Mouse (Mus musculus) CH12.LX (cell line): ENCODE measurements around the gene Plcl2. TPM values are rescaled to one million over a fixed set of nuclear protein-coding genes. Genes with fewer than 3 reads are reported as not detected.
A peak's percentile ranks its signal among the peaks of the same experiment; 100 is the strongest.

Source experiments
- DNase-seq: peaks from one replicate; pipeline ENCODE4 v3.0.0-alpha.2; 2013; ENCODE audit errors: extremely low read depth
- H3K27ac ChIP-seq: 2 replicates; pipeline ENCODE4 v1.5.1; 2012; ENCODE audit warnings: low read depth, mild to moderate bottlenecking, control low read depth, moderate library complexity; ENCODE audit not compliant: insufficient read depth
- H3K27me3 ChIP-seq: replicated peaks from 2 replicates; pipeline ENCODE3; 2012; ENCODE audit warnings: inconsistent platforms
- H3K36me3 ChIP-seq, 2 experiments: replicated peaks in 1 of 2; 2 replicates each; pipeline versions ENCODE3 to v1.6.1; 2012; ENCODE audit warnings: inconsistent platforms in 1 of 2, low read length in 1 of 2, mild to moderate bottlenecking in 1 of 2, mixed read lengths in 1 of 2, moderate library complexity in 1 of 2; ENCODE audit not compliant: control insufficient read depth in 1 of 2, insufficient read depth in 1 of 2
- H3K4me1 ChIP-seq, 2 experiments: 2 replicates each; pipeline ENCODE4 v1.6.1; 2012; ENCODE audit warnings: inconsistent platforms in 1 of 2, moderate library complexity in 1 of 2; ENCODE audit not compliant: insufficient read depth in 2 of 2, control insufficient read depth in 1 of 2
- H3K4me2 ChIP-seq: 2 replicates; pipeline ENCODE4 v1.6.1; 2012; ENCODE audit warnings: low read depth, mild to moderate bottlenecking, control low read depth; ENCODE audit not compliant: poor library complexity, insufficient read depth, severe bottlenecking
- H3K4me3 ChIP-seq, 3 experiments: fragments of 150-350 bp in 1 of 3; sonication (generic) in 1 of 3; replicated peaks in 1 of 3; 2 replicates each; pipeline versions ENCODE3 to v1.5.1; 2011 to 2012; ENCODE audit warnings: low read depth in 2 of 3, low read length in 2 of 3, mild to moderate bottlenecking in 2 of 3, moderate library complexity in 2 of 3, control low read depth in 1 of 3, improper control_type of control experiment in 1 of 3, inconsistent platforms in 1 of 3, mixed read lengths in 1 of 3; ENCODE audit not compliant: poor library complexity in 1 of 3
- H3K79me2 ChIP-seq: replicated peaks from 2 replicates; pipeline ENCODE4 v1.6.1; 2012; ENCODE audit warnings: mild to moderate bottlenecking, moderate library complexity; ENCODE audit not compliant: control insufficient read depth, poor library complexity, insufficient read depth, severe bottlenecking; ENCODE audit errors: extremely low read depth
- H3K9ac ChIP-seq: 2 replicates; pipeline ENCODE4 v1.6.1; 2012; ENCODE audit warnings: low read depth, mild to moderate bottlenecking, control low read depth, moderate library complexity; ENCODE audit not compliant: insufficient read depth
- H3K9me3 ChIP-seq: replicated peaks from 2 replicates; pipeline ENCODE3; 2012; ENCODE audit warnings: low read length, inconsistent platforms, mixed read lengths
- BHLHE40 ChIP-seq: IDR thresholded peaks from 2 replicates; pipeline ENCODE4 v1.6.1; 2011; ENCODE audit warnings: mild to moderate bottlenecking, low read depth, low read length, improper control_type of control experiment
- CHD1 ChIP-seq: IDR thresholded peaks from 2 replicates; pipeline ENCODE4 v1.6.1; 2012; ENCODE audit warnings: low read depth, low read length, improper control_type of control experiment, inconsistent platforms
- CHD2 ChIP-seq: IDR thresholded peaks from 2 replicates; pipeline ENCODE4 v1.6.1; 2011; ENCODE audit warnings: low read length, improper control_type of control experiment
- CTCF ChIP-seq, 2 experiments: IDR thresholded peaks in 1 of 2; conservative IDR thresholded peaks in 1 of 2; 2 replicates each; pipeline ENCODE4 v1.5.1; 2011 to 2012; ENCODE audit warnings: low read depth in 2 of 2, low read length in 2 of 2, improper control_type of control experiment in 1 of 2, inconsistent platforms in 1 of 2, mild to moderate bottlenecking in 1 of 2, moderate library complexity in 1 of 2
- ELF1 ChIP-seq: IDR thresholded peaks from 2 replicates; pipeline ENCODE4 v1.6.1; 2014; ENCODE audit warnings: low read depth, mild to moderate bottlenecking, inconsistent platforms, low read length, improper control_type of control experiment
- EP300 ChIP-seq: IDR thresholded peaks from 2 replicates; pipeline ENCODE4 v1.6.1; 2011; ENCODE audit warnings: low read length, improper control_type of control experiment
- IRF4 ChIP-seq: IDR thresholded peaks from 2 replicates; pipeline ENCODE4 v1.6.1; 2014; ENCODE audit warnings: low read depth, mild to moderate bottlenecking, inconsistent platforms, low read length, improper control_type of control experiment
- JUN ChIP-seq: IDR thresholded peaks from 2 replicates; pipeline ENCODE4 v1.6.1; 2011; ENCODE audit warnings: low read depth, mild to moderate bottlenecking, low read length, improper control_type of control experiment, moderate library complexity; ENCODE audit not compliant: insufficient read depth
- JUND ChIP-seq: conservative IDR thresholded peaks from 2 replicates; pipeline ENCODE4 v1.6.1; 2011; ENCODE audit warnings: low read depth, low read length, improper control_type of control experiment
- KAT2A ChIP-seq: IDR thresholded peaks from 2 replicates; pipeline ENCODE4 v1.6.1; 2012; ENCODE audit warnings: low read length, improper control_type of control experiment, inconsistent platforms; ENCODE audit not compliant: insufficient replicate concordance
- MAFK ChIP-seq: IDR thresholded peaks from 2 replicates; pipeline ENCODE4 v1.6.1; 2011; ENCODE audit warnings: low read length, improper control_type of control experiment; ENCODE audit not compliant: insufficient replicate concordance
- MAX ChIP-seq: IDR thresholded peaks from 2 replicates; pipeline ENCODE4 v1.6.1; 2011; ENCODE audit warnings: low read length, improper control_type of control experiment
- MYC ChIP-seq: IDR thresholded peaks from 2 replicates; pipeline ENCODE4 v1.6.1; 2011; ENCODE audit warnings: low read depth, mild to moderate bottlenecking, improper control_type of control experiment, low read length
- NELFE ChIP-seq: IDR thresholded peaks from 2 replicates; pipeline ENCODE4 v1.6.1; 2011; ENCODE audit warnings: low read depth, low read length, improper control_type of control experiment
- SIN3A ChIP-seq: IDR thresholded peaks from 2 replicates; pipeline ENCODE4 v1.6.1; 2012; ENCODE audit warnings: low read length, improper control_type of control experiment, inconsistent platforms
- UBTF ChIP-seq: IDR thresholded peaks from 2 replicates; pipeline ENCODE4 v1.6.1; 2012; ENCODE audit warnings: low read depth, mild to moderate bottlenecking, inconsistent platforms, low read length, improper control_type of control experiment, moderate library complexity
- ZC3H11A ChIP-seq: IDR thresholded peaks from 2 replicates; pipeline ENCODE4 v1.6.1; 2012; ENCODE audit warnings: low read depth, mild to moderate bottlenecking, inconsistent platforms, low read length, improper control_type of control experiment
- dilution Hi-C: fragments of 300-500 bp; cut with MboI; formaldehyde crosslinking; loops from 2 replicates; pipeline ENCODE4 v1.14.3; 2020; ENCODE audit warnings: low sequenced_read_pairs; ENCODE audit not compliant: extremely low pct_unique_long_range_greater_than_20kb, extremely low pct_ligation_motif_present
- in situ Hi-C: fragments of 300-500 bp; cut with MboI; formaldehyde crosslinking; loops from 3 replicates; pipeline ENCODE4 v1.14.3; 2019; ENCODE audit warnings: low sequenced_read_pairs, low pct_ligation_motif_present, low pct_unique_long_range_greater_than_20kb, mixed read lengths
- polyA plus RNA-seq: library from polyadenylated mRNA; unstranded; fragments of >175 nt; gene quantifications from 2 replicates; pipeline ENCODE4 v1.2.1, GENCODE M21; 2012; ENCODE audit warnings: low read depth; ENCODE audit not compliant: insufficient read length
- total RNA-seq, 2 experiments: library from RNA; depleted of rRNA; stranded (reverse); fragments of 300-350 nt in 1 of 2; fragments of >200 nt in 1 of 2; gene quantifications; 2 replicates each; pipeline ENCODE4 v1.2.3; 2012 to 2014

The Plcl2 gene
- total and polyA plus RNA-seq, 3 experiments: 9.0 to 16.6 (median 12.7) TPM

DNA sequence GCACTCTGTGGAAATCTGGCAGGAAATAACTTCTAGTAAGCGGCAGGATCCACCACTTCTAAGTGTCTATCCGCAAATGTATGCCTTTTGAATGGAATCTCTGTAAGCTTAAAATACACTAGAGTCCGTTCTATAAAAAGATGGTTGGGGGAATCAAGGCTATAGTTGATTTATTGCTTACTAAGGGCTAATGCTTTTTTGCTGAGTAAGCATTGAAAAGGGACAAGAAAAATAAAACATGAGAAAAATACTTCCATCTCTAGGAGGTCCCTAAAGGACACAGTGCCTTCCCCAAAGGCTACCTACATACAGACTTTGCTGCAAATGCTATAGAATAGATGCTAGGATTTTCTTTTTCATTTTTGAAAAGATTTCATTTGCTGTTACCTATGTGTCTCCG lies 31.9 kb upstream of the Plcl2 start:
- no peak for DNase-seq
- no peaks in the 10 kb centered on the region for H3K79me2 ChIP-seq
- no peaks in the 10 kb centered on the region for H3K9me3 ChIP-seq
- dilution Hi-C loops: no loop called here
- H3K4me2 ChIP-seq: no peak overlapping the region
- H3K4me1 ChIP-seq: no peaks in the 10 kb centered on the region
- H3K4me3 ChIP-seq: no peak overlapping the region
- H3K36me3 ChIP-seq: no peaks in the 10 kb centered on the region
- H3K9ac ChIP-seq: no peak overlapping the region
- H3K27ac ChIP-seq: no peak overlapping the region
- peak; percentile 94 for TF ChIP-seq MAFK
- no peak for TF ChIP-seq ZC3H11A
- TF ChIP-seq, all 38 proteins: peak for 1
- no peaks in the 10 kb centered on the region for H3K27me3 ChIP-seq
- in situ Hi-C loops: no loop called here

GRCm38 (mm10) chr17:50480867-50481266 lies 28.3 kb upstream of the Plcl2 start:
- dilution Hi-C loops: no loop called here

DNA sequence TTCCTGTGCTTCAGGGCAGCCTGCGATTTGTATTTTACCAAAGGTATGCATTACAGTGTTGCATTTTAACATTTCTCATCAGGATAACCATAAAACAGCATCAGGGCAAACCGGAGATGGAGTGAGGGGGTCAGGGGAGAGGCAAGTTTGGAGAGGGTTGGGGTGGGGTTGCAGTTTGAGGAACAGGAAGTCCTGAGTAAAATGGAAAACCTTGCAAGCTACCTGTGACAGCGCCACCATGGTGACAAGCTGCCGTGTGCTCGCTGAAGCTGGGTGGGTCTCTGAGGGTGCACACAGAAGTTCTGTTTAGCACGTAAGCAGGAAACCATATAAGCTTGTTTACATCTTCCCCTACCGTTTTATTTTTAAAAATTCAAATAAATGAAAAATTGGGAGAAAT lies 25.5 kb upstream of the Plcl2 start:
- dilution Hi-C loops (no loop called here), in situ Hi-C loops (no loop called here)
- H3K4me3 ChIP-seq: no peak overlapping the region
- no peaks in the 10 kb centered on the region for H3K27me3 ChIP-seq
- no peaks in the 10 kb centered on the region for H3K36me3 ChIP-seq
- H3K79me2 ChIP-seq: no peaks in the 10 kb centered on the region
- no peak overlapping the region for H3K27ac ChIP-seq
- peaks cover 5 to 15% of the 10 kb centered on the region in 2 experiments; a peak in 2 of 4 replicates for H3K4me1 ChIP-seq
- peak; percentile 31 for DNase-seq
- H3K9me3 ChIP-seq: no peaks in the 10 kb centered on the region
- peak; percentile 34; the same call in 1 of the 2 replicates for TF ChIP-seq SIN3A
- no peak for TF ChIP-seq KAT2A
- peak; percentile 87 for TF ChIP-seq IRF4
- TF ChIP-seq NELFE: no peak
- TF ChIP-seq UBTF: no peak
- TF ChIP-seq CTCF (conservative IDR thresholded peaks at IDR 0.05 in 1 of 2, IDR thresholded peaks at IDR 0.05 in 1 of 2; ENCODE audit: low read depth in 2 of 2, low read length in 2 of 2): peak in 1 of 2 experiments; percentile 58; a peak in 2 of 4 replicates
- no peak for TF ChIP-seq CHD1
- TF ChIP-seq ZC3H11A: no peak
- TF ChIP-seq EP300: peak; percentile 44; the same call in 1 of the 2 replicates
- TF ChIP-seq BHLHE40: no peak
- TF ChIP-seq MAX: no peak
- no peak for TF ChIP-seq JUND
- peak; percentile 79 for TF ChIP-seq ELF1
- TF ChIP-seq JUN: no peak
- 0 out of 2 replicates have a peak, but pooled peaks have one; percentile 46 for TF ChIP-seq MYC
- no peak for TF ChIP-seq CHD2
- peak overlapping the region; percentile 47 for H3K4me2 ChIP-seq
- H3K9ac ChIP-seq: no peak overlapping the region

More at GRCm38 (mm10) chr17:50480867-50481266, 28.3 kb upstream of the Plcl2 start:
- Histone ChIP-seq H3K27ac (no peak overlapping the region), H3K4me2 (no peak overlapping the region), H3K9me3 (no peaks in the 10 kb centered on the region), H3K36me3 (no peaks in the 10 kb centered on the region), H3K9ac (no peak overlapping the region), H3K27me3 (no peaks in the 10 kb centered on the region), H3K4me1 (peaks cover 5 to 15% of the 10 kb centered on the region in 2 experiments; a peak in 2 of 4 replicates), H3K79me2 (no peaks in the 10 kb centered on the region), H3K4me3 (no peak overlapping the region)
- in situ Hi-C loops: no loop called here
- DNase-seq: no peak
- no peak for TF ChIP-seq EP300
